Mouse (Mus musculus) liver, postnatal 0 days (tissue): ENCODE data around the gene Capn12. TPM values are rescaled to one million over a fixed set of nuclear protein-coding genes. Genes with fewer than 3 reads are reported as not detected.
A peak's percentile ranks its signal among the peaks of the same experiment; 100 is the strongest.

ENCODE experiments used
- ATAC-seq: fragments of 200-750 bp; cut with Nextera tagmentation; 2 replicates; pipeline ENCODE4 v1.8.0; 2017; ENCODE audit warnings: mild to moderate bottlenecking, moderate library complexity
- DNase-seq: peaks from one replicate; pipeline ENCODE4 v3.0.0-alpha.2; 2016
- H3K27ac ChIP-seq: fragments of 300-500 bp; sonication (generic); 2 replicates; pipeline ENCODE4 v1.5.1; 2014; ENCODE audit warnings: antibody characterized with exemption, moderate library complexity, mild to moderate bottlenecking, low read depth
- H3K27me3 ChIP-seq: fragments of 300-500 bp; sonication (generic); 2 replicates; pipeline ENCODE4 v1.6.1; 2014; ENCODE audit warnings: low read length, control low read depth, mixed read lengths; ENCODE audit not compliant: insufficient read depth
- H3K36me3 ChIP-seq: fragments of 300-500 bp; sonication (generic); replicated peaks from 2 replicates; pipeline ENCODE4 v1.6.1; 2014; ENCODE audit warnings: mild to moderate bottlenecking, control low read depth, low read length, moderate library complexity, mixed read lengths; ENCODE audit not compliant: insufficient read depth
- H3K4me1 ChIP-seq: fragments of 300-500 bp; sonication (generic); 2 replicates; pipeline ENCODE4 v1.6.1; 2014; ENCODE audit warnings: antibody characterized with exemption, mild to moderate bottlenecking, control low read depth; ENCODE audit not compliant: insufficient read depth
- H3K4me2 ChIP-seq: fragments of 300-500 bp; sonication (generic); 2 replicates; pipeline ENCODE4 v1.6.1; 2014; ENCODE audit warnings: low read depth, mild to moderate bottlenecking, low read length, moderate library complexity, mixed read lengths
- H3K4me3 ChIP-seq: fragments of 300-500 bp; sonication (generic); 2 replicates; pipeline ENCODE4 v1.5.1; 2014; ENCODE audit warnings: low read depth, low read length
- H3K9ac ChIP-seq: fragments of 300-500 bp; sonication (generic); replicated peaks from 2 replicates; pipeline ENCODE4 v1.6.1; 2014; ENCODE audit warnings: mild to moderate bottlenecking, moderate library complexity
- H3K9me3 ChIP-seq: fragments of 300-500 bp; sonication (generic); 2 replicates; pipeline ENCODE4 v1.6.1; 2016; ENCODE audit warnings: mild to moderate bottlenecking, control low read depth, low read length, mixed read lengths
- CTCF ChIP-seq: sonication (generic); IDR thresholded peaks from 2 replicates; pipeline ENCODE4 v1.5.1; 2016; ENCODE audit warnings: antibody characterized with exemption, low read depth
- EP300 ChIP-seq: IDR thresholded peaks from 2 replicates; pipeline ENCODE4 v1.6.1; 2016; ENCODE audit warnings: antibody characterized with exemption, low read depth, mild to moderate bottlenecking
- WGBS: fragments of 180-500 bp; shearing (Covaris S2); extraction: QIAGEN DNeasy Blood & Tissue Kit; methylation state at CpG from one replicate; pipeline ENCODE4 v1.1.7; 2014; ENCODE audit not compliant: insufficient replicate concordance; 5-methylcytosine and 5-hydroxymethylcytosine counted together
- polyA plus RNA-seq: library from polyadenylated mRNA; unstranded; fragments of >200 nt; fragmentation: Nextera tagmentation; extraction: Ambion mirVana; gene quantifications from 2 replicates; pipeline ENCODE4 v1.2.1, GENCODE M21; 2015

The Capn12 gene
- polyA plus RNA-seq, 1 experiment from 2014 or later, result 0.23 TPM

- ATAC-seq (no peak), DNase-seq (no peak)
- peaks cover 5% of the 10 kb centered on the region; the same call in 1 of the 2 replicates for H3K4me1 ChIP-seq
- TF ChIP-seq CTCF (no peak), EP300 (no peak)
- peaks cover 22% of the 10 kb centered on the region for H3K27me3 ChIP-seq
- H3K9ac ChIP-seq, result no peak overlapping the region
- WGBS, result 24% methylated on average over 14 of the region's 14 CpGs
- no peak overlapping the region for H3K27ac ChIP-seq
- no peak overlapping the region for H3K4me3 ChIP-seq
- H3K9me3 ChIP-seq, result no peaks in the 10 kb centered on the region
- H3K36me3 ChIP-seq, result peaks cover 3% of the 10 kb centered on the region
- H3K4me2 ChIP-seq, result no peak overlapping the region
Observed at GRCm38 (mm10) chr7:28886486-28886885, 5.3 kb downstream of the Capn12 start.

- no peak for DNase-seq
- Histone ChIP-seq H3K9me3 (no peaks in the 10 kb centered on the region), H3K9ac (peak overlapping the region; percentile 35; the same call in 1 of the 2 replicates), H3K27me3 (peaks cover 22% of the 10 kb centered on the region), H3K4me1 (peaks cover 5% of the 10 kb centered on the region; the same call in 1 of the 2 replicates), H3K4me2 (peak overlapping the region; percentile 50), H3K36me3 (peaks cover 23% of the 10 kb centered on the region), H3K4me3 (peak overlapping the region; percentile 12; the same call in 1 of the 2 replicates), H3K27ac (no peak overlapping the region)
- ATAC-seq, result no peak
- TF ChIP-seq CTCF, result no peak
- no peak for TF ChIP-seq EP300
- 8% methylated on average over 24 of the region's 27 CpGs for WGBS
Observed at GRCm38 (mm10) chr7:28888701-28889161, 7.5 kb downstream of the Capn12 start.

GRCm38 (mm10) chr7:28892601-28893000 lies 11.4 kb downstream of the Capn12 start:
- Histone ChIP-seq H3K4me3 (no peak overlapping the region), H3K9me3 (no peaks in the 10 kb centered on the region), H3K9ac (no peak overlapping the region), H3K36me3 (peaks cover 61% of the 10 kb centered on the region), H3K27ac (no peak overlapping the region), H3K27me3 (peaks cover 17% of the 10 kb centered on the region), H3K4me2 (no peak overlapping the region), H3K4me1 (peaks cover 5% of the 10 kb centered on the region; the same call in 1 of the 2 replicates)
- DNase-seq (no peak), ATAC-seq (no peak)
- TF ChIP-seq CTCF (no peak), EP300 (no peak)
- 92% methylated on average over 17 of the region's 17 CpGs for WGBS

GRCm38 (mm10) chr7:28893643-28894265 lies 12.5 kb downstream of the Capn12 start:
- no peaks in the 10 kb centered on the region for H3K9me3 ChIP-seq
- H3K27me3 ChIP-seq, result peaks cover 7% of the 10 kb centered on the region
- TF ChIP-seq CTCF, result peak; percentile 66
- no peak for TF ChIP-seq EP300
- ATAC-seq, result peak; percentile 36; the same call in 1 of the 2 replicates
- 73% methylated on average over 7 of the region's 7 CpGs for whole genome bisulfite sequencing
- H3K27ac ChIP-seq, result no peak overlapping the region
- H3K4me3 ChIP-seq, result no peak overlapping the region
- H3K36me3 ChIP-seq, result peaks cover 73% of the 10 kb centered on the region
- H3K4me2 ChIP-seq, result no peak overlapping the region
- H3K9ac ChIP-seq, result no peak overlapping the region
- H3K4me1 ChIP-seq, result peaks cover 3% of the 10 kb centered on the region; the same call in 1 of the 2 replicates
- DNase-seq, result peak; percentile 50

- 58% methylated on average over 5 of the region's 5 CpGs for WGBS
- ATAC-seq (peak; percentile 37; the same call in 1 of the 2 replicates), DNase-seq (no peak)
- no peak overlapping the region for H3K9ac ChIP-seq
- H3K4me3 ChIP-seq, result no peak overlapping the region
- H3K36me3 ChIP-seq, result peaks cover 82% of the 10 kb centered on the region
- no peaks in the 10 kb centered on the region for H3K4me1 ChIP-seq
- no peaks in the 10 kb centered on the region for H3K9me3 ChIP-seq
- H3K27me3 ChIP-seq, result no peaks in the 10 kb centered on the region
- H3K27ac ChIP-seq, result no peak overlapping the region; the same call in 1 of the 2 replicates
- TF ChIP-seq CTCF (no peak), EP300 (no peak)
- no peak overlapping the region for H3K4me2 ChIP-seq
Observed at GRCm38 (mm10) chr7:28894942-28895341, 13.7 kb downstream of the Capn12 start.

GRCm38 (mm10) chr7:28897661-28898060 lies 16.4 kb downstream of the Capn12 start:
- Histone ChIP-seq H3K4me3 (no peak overlapping the region), H3K27ac (no peak overlapping the region), H3K36me3 (peaks cover 94% of the 10 kb centered on the region), H3K4me1 (no peaks in the 10 kb centered on the region), H3K9ac (no peak overlapping the region), H3K9me3 (no peaks in the 10 kb centered on the region), H3K4me2 (no peak overlapping the region), H3K27me3 (no peaks in the 10 kb centered on the region)
- TF ChIP-seq CTCF (no peak), EP300 (no peak)
- DNase-seq (no peak), ATAC-seq (no peak)
- 93% methylated on average over 6 of the region's 6 CpGs for WGBS
